Mouse (Mus musculus): Measurements from ENCODE around the gene Rpl21. TPM values are rescaled to one million over a fixed set of nuclear protein-coding genes. Genes with fewer than 3 reads are reported as not detected.

Rpl21 gene
- total and polyA plus RNA-seq, 2 experiments from 2014 or later = 153 to 265 TPM

- H3K4me3 ChIP-seq (ENCODE audit: low read depth, low read length) = no peak overlapping the region
- H3K27me3 ChIP-seq (ENCODE audit: control insufficient read depth, insufficient read depth, low read length) = no peaks in the 10 kb centered on the region
- no peak overlapping the region for H3K4me2 ChIP-seq (ENCODE audit: low read depth, low read length)
- WGBS = 64% methylated on average over 4 of the region's 4 CpGs
- H3K9ac ChIP-seq (replicated peaks; ENCODE audit: low read depth, low read length) = no peak overlapping the region
- DNase-seq (ENCODE audit: low spot score) (no peak), ATAC-seq (ENCODE audit: insufficient read depth, low read depth) (no peak)
- no peaks in the 10 kb centered on the region for H3K9me3 ChIP-seq (replicated peaks; ENCODE audit: control insufficient read depth, low read length)
- H3K27ac ChIP-seq (ENCODE audit: low read depth) = no peak overlapping the region
- H3K4me1 ChIP-seq (ENCODE audit: control insufficient read depth, insufficient read depth) = no peaks in the 10 kb centered on the region
- no peak for TF ChIP-seq EP300 (IDR thresholded peaks at IDR 0.05; ENCODE audit: low read depth)
- no peaks in the 10 kb centered on the region for H3K36me3 ChIP-seq (replicated peaks; ENCODE audit: control insufficient read depth, insufficient read depth, low read length)
Observed at GRCm38 (mm10) chr5:146815394-146815793, 17.3 kb upstream of the Rpl21 start.

- Histone ChIP-seq H3K9ac (replicated peaks; ENCODE audit: low read depth, low read length) (no peak overlapping the region), H3K4me2 (ENCODE audit: low read depth, low read length) (no peak overlapping the region), H3K36me3 (replicated peaks; ENCODE audit: control insufficient read depth, insufficient read depth, low read length) (no peaks in the 10 kb centered on the region), H3K27ac (ENCODE audit: low read depth) (no peak overlapping the region), H3K4me3 (ENCODE audit: low read depth, low read length) (no peak overlapping the region), H3K27me3 (ENCODE audit: control insufficient read depth, insufficient read depth, low read length) (no peaks in the 10 kb centered on the region), H3K4me1 (ENCODE audit: control insufficient read depth, insufficient read depth) (no peaks in the 10 kb centered on the region), H3K9me3 (replicated peaks; ENCODE audit: control insufficient read depth, low read length) (no peaks in the 10 kb centered on the region)
- ATAC-seq (ENCODE audit: insufficient read depth, low read depth) = no peak
- 60% methylated on average over 8 of the region's 8 CpGs for WGBS
- no peak for DNase-seq (ENCODE audit: low spot score)
- TF ChIP-seq EP300 (IDR thresholded peaks at IDR 0.05; ENCODE audit: low read depth) (no peak), CTCF (IDR thresholded peaks at IDR 0.05; ENCODE audit: low read depth) (no peak)
Observed at GRCm38 (mm10) chr5:146817583-146817982, 15.1 kb upstream of the Rpl21 start.

GRCm38 (mm10) chr5:146818906-146819623, 13.6 kb upstream of the Rpl21 start:
- ATAC-seq (ENCODE audit: insufficient read depth, low read depth) = no peak
- no peaks in the 10 kb centered on the region for H3K27me3 ChIP-seq (ENCODE audit: control insufficient read depth, insufficient read depth, low read length)

GRCm38 (mm10) chr5:146823005-146823404, 9.7 kb upstream of the Rpl21 start:
- no peak for DNase-seq (ENCODE audit: low spot score)
- H3K4me2 ChIP-seq (ENCODE audit: low read depth, low read length) = no peak overlapping the region
- 77% methylated on average over 5 of the region's 5 CpGs for WGBS
- H3K9ac ChIP-seq (replicated peaks; ENCODE audit: low read depth, low read length) = no peak overlapping the region
- no peaks in the 10 kb centered on the region for H3K36me3 ChIP-seq (replicated peaks; ENCODE audit: control insufficient read depth, insufficient read depth, low read length)
- H3K4me3 ChIP-seq (ENCODE audit: low read depth, low read length) = no peak overlapping the region
- no peaks in the 10 kb centered on the region for H3K9me3 ChIP-seq (replicated peaks; ENCODE audit: control insufficient read depth, low read length)
- ATAC-seq (ENCODE audit: insufficient read depth, low read depth) = no peak
- no peaks in the 10 kb centered on the region for H3K27me3 ChIP-seq (ENCODE audit: control insufficient read depth, insufficient read depth, low read length)
- no peak overlapping the region for H3K27ac ChIP-seq (ENCODE audit: low read depth)
- H3K4me1 ChIP-seq (ENCODE audit: control insufficient read depth, insufficient read depth) = no peaks in the 10 kb centered on the region; the same call in 1 of the 2 replicates
- TF ChIP-seq CTCF (IDR thresholded peaks at IDR 0.05; ENCODE audit: low read depth) (no peak), EP300 (IDR thresholded peaks at IDR 0.05; ENCODE audit: low read depth) (no peak)

More at GRCm38 (mm10) chr5:146818906-146819623, 13.6 kb upstream of the Rpl21 start:
- Histone ChIP-seq H3K36me3 (replicated peaks; ENCODE audit: control insufficient read depth, insufficient read depth, low read length) (no peaks in the 10 kb centered on the region), H3K9me3 (replicated peaks; ENCODE audit: control insufficient read depth, low read length) (no peaks in the 10 kb centered on the region), H3K27ac (ENCODE audit: low read depth) (no peak overlapping the region), H3K4me1 (ENCODE audit: control insufficient read depth, insufficient read depth) (no peaks in the 10 kb centered on the region), H3K4me3 (ENCODE audit: low read depth, low read length) (no peak overlapping the region), H3K4me2 (ENCODE audit: low read depth, low read length) (no peak overlapping the region), H3K9ac (replicated peaks; ENCODE audit: low read depth, low read length) (no peak overlapping the region)
- TF ChIP-seq EP300 (IDR thresholded peaks at IDR 0.05; ENCODE audit: low read depth) (no peak), CTCF (IDR thresholded peaks at IDR 0.05; ENCODE audit: low read depth) (no peak)
- DNase-seq (ENCODE audit: low spot score) = no peak
- 73% methylated on average over 8 of the region's 8 CpGs for WGBS

- Histone ChIP-seq H3K9me3 (replicated peaks; ENCODE audit: control insufficient read depth, low read length) (no peaks in the 10 kb centered on the region), H3K9ac (replicated peaks; ENCODE audit: low read depth, low read length) (no peak overlapping the region), H3K27me3 (ENCODE audit: control insufficient read depth, insufficient read depth, low read length) (no peaks in the 10 kb centered on the region), H3K36me3 (replicated peaks; ENCODE audit: control insufficient read depth, insufficient read depth, low read length) (peaks cover 4% of the 10 kb centered on the region), H3K4me3 (ENCODE audit: low read depth, low read length) (no peak overlapping the region), H3K4me2 (ENCODE audit: low read depth, low read length) (peak overlapping the region; percentile 20; the same call in 1 of the 2 replicates), H3K4me1 (ENCODE audit: control insufficient read depth, insufficient read depth) (peaks cover 9% of the 10 kb centered on the region; the same call in 1 of the 2 replicates), H3K27ac (ENCODE audit: low read depth) (no peak overlapping the region)
- TF ChIP-seq CTCF (IDR thresholded peaks at IDR 0.05; ENCODE audit: low read depth) = no peak
- no peak for TF ChIP-seq EP300 (IDR thresholded peaks at IDR 0.05; ENCODE audit: low read depth)
- no peak for DNase-seq (ENCODE audit: low spot score)
- no peak for ATAC-seq (ENCODE audit: insufficient read depth, low read depth)
- WGBS = 36% methylated on average over 8 of the region's 8 CpGs
Observed at GRCm38 (mm10) chr5:146829528-146829927, 3.2 kb upstream of the Rpl21 start.

- DNase-seq (ENCODE audit: low spot score) (no peak), ATAC-seq (ENCODE audit: insufficient read depth, low read depth) (no peak)
- Histone ChIP-seq H3K9me3 (replicated peaks; ENCODE audit: control insufficient read depth, low read length) (no peaks in the 10 kb centered on the region), H3K9ac (replicated peaks; ENCODE audit: low read depth, low read length) (peak overlapping the region; percentile 90), H3K27me3 (ENCODE audit: control insufficient read depth, insufficient read depth, low read length) (no peaks in the 10 kb centered on the region), H3K4me2 (ENCODE audit: low read depth, low read length) (peak overlapping the region; percentile 89), H3K27ac (ENCODE audit: low read depth) (peak overlapping the region; percentile 92), H3K4me1 (ENCODE audit: control insufficient read depth, insufficient read depth) (peaks cover 9% of the 10 kb centered on the region; the same call in 1 of the 2 replicates), H3K4me3 (ENCODE audit: low read depth, low read length) (peak overlapping the region; percentile 94), H3K36me3 (replicated peaks; ENCODE audit: control insufficient read depth, insufficient read depth, low read length) (peaks cover 32% of the 10 kb centered on the region)
- TF ChIP-seq CTCF (IDR thresholded peaks at IDR 0.05; ENCODE audit: low read depth) (no peak), EP300 (IDR thresholded peaks at IDR 0.05; ENCODE audit: low read depth) (no peak)
- WGBS = 38% methylated on average over 7 of the region's 7 CpGs
Observed at GRCm38 (mm10) chr5:146832435-146832768, 288 bp upstream of the Rpl21 start.
